Mouse (Mus musculus) kidney, postnatal 10 days (tissue): ENCODE results near the gene S100a7a.

ENCODE experiments used
- DNase-seq: peaks from one replicate; pipeline ENCODE4 v3.0.0; 2021; ENCODE audit warnings: mixed read lengths

Gene S100a7a

GRCm38 (mm10) chr3:90629298-90629697 is 24.5 kb upstream of the S100a7a start:
- DNase-seq = no peak

GRCm38 (mm10) chr3:90631984-90632383 is 21.8 kb upstream of the S100a7a start:
- DNase-seq = no peak

- DNase-seq = no peak
Measured at GRCm38 (mm10) chr3:90638511-90639275, 15.1 kb upstream of the S100a7a start.

GRCm38 (mm10) chr3:90639511-90640154 is 14.2 kb upstream of the S100a7a start:
- DNase-seq = peak; percentile 33

- no peak for DNase-seq
Measured at GRCm38 (mm10) chr3:90640981-90641380, 12.8 kb upstream of the S100a7a start.

GRCm38 (mm10) chr3:90644220-90644619 is 9.6 kb upstream of the S100a7a start:
- DNase-seq = peak; percentile 74

GRCm38 (mm10) chr3:90647291-90647690 is 6.5 kb upstream of the S100a7a start:
- DNase-seq = no peak

GRCm38 (mm10) chr3:90648981-90649380 is 4.8 kb upstream of the S100a7a start:
- no peak for DNase-seq

GRCm38 (mm10) chr3:90649832-90650231 is 4.0 kb upstream of the S100a7a start:
- DNase-seq = no peak

GRCm38 (mm10) chr3:90652878-90653508 is 824 bp upstream of the S100a7a start:
- peak; percentile 86 for DNase-seq

- peak; percentile 26 for DNase-seq
Measured at GRCm38 (mm10) chr3:90657405-90657804, 3.6 kb downstream of the S100a7a start.

GRCm38 (mm10) chr3:90659364-90660044 is 5.7 kb downstream of the S100a7a start:
- DNase-seq = no peak

- peak; percentile 7 for DNase-seq
Measured at GRCm38 (mm10) chr3:90664219-90664618, 10.4 kb downstream of the S100a7a start.

- peak; percentile 56 for DNase-seq
Measured at GRCm38 (mm10) chr3:90668846-90669245, 15.0 kb downstream of the S100a7a start, which contains the start of gene S100a8. TSS of gene S100a8 (plus strand) at chr3:90668978.

- no peak for DNase-seq
Measured at GRCm38 (mm10) chr3:90678656-90679055, 24.8 kb downstream of the S100a7a start.

- no peak for DNase-seq
Measured at GRCm38 (mm10) chr3:90683929-90684328, 30.1 kb downstream of the S100a7a start.

- no peak for DNase-seq
Measured at GRCm38 (mm10) chr3:90686835-90687234, 33.0 kb downstream of the S100a7a start.

- DNase-seq = no peak
Measured at GRCm38 (mm10) chr3:90693496-90693895, 39.7 kb downstream of the S100a7a start.

GRCm38 (mm10) chr3:90695613-90696012 is 41.8 kb downstream of the S100a7a start, which contains the start of gene S100a9:
TSS of gene S100a9 (minus strand) at chr3:90695721.
- no peak for DNase-seq

- DNase-seq = no peak
Measured at GRCm38 (mm10) chr3:90702244-90702643, 48.4 kb downstream of the S100a7a start.
